Mouse (Mus musculus): Measurements from ENCODE around the gene Hectd1.

DNA sequence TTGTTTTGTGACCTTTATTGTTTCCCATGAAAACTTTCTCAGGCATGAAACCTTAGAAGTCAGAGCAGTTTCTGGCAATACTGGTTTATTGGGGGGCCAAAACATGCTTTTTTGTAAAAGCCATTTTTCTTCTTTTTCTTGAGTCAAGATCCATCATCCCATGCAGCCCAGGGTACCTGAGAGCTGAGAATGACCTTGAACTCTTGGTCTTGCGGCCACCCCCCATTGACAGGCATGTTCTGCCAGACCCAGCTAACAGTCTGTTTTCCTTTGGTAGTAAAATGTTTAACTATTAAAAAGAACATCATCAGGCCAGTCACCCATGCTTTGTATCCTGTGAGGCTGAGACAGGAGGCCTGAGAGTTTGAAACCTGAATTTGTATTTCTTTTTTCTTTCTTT is 15.9 kb upstream of the Hectd1 start:
- TF ChIP-seq POLR2A (IDR thresholded peaks at IDR 0.05; ENCODE audit: borderline replicate concordance, low read depth, low read length): no peak
- TF ChIP-seq CTCF (IDR thresholded peaks at IDR 0.05; ENCODE audit: low read depth, low read length): no peak
